In the genomic region with DNA sequence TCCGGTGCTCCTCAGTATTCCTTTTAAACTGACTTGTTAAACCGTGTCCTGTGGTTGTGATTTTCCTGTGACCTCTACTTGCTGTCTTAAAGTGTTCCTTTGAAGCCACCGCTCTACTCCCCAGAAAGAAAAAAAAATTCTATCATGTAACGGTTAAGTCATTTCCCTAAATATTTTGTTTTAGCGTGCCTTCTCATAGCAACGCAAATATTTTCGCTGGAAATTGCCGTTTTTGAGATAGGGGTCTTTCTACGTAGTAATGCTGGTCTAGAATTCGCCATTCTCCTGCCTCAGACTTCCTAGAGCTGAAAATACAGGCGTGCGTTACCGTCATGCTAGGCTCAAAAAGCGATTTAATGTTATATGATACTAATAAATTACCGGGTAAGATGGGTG, we compare ENCODE assay signal across 8 mouse cellular contexts. TPM values are rescaled to one million over a fixed set of nuclear protein-coding genes. Genes with fewer than 3 reads are reported as not detected.
A peak's percentile ranks its signal among the peaks of the same experiment; 100 is the strongest.
DNase-seq lines count a peak whose midpoint lies in the region; ATAC-seq lines count a peak whose summit lies in the region.

No protein-coding gene starts in this region.

- H3K27ac ChIP-seq in kidney, embryonic 15.5 days = 0 out of 2 replicates have a peak overlapping the region, but pooled peaks have one; percentile 100
- H3K27ac ChIP-seq in brown adipose tissue, adult 24 weeks (replicated peaks; ENCODE audit: low read depth, low read length) = no peak overlapping the region
- H3K27ac ChIP-seq in hindbrain, embryonic 11.5 days (ENCODE audit: low read depth, low read length) = no peak overlapping the region
- peak overlapping the region; percentile 99; the same call in 1 of the 2 replicates for H3K27ac ChIP-seq in midbrain, embryonic 12.5 days (replicated peaks)

- H3K9ac ChIP-seq in kidney, embryonic 15.5 days = peak overlapping the region; percentile 91
- peak overlapping the region; percentile 89; the same call in 1 of the 2 replicates for H3K9ac ChIP-seq in hindbrain, embryonic 11.5 days (ENCODE audit: low read depth, low read length)
- peak overlapping the region; percentile 90 for H3K9ac ChIP-seq in midbrain, embryonic 12.5 days (replicated peaks)

- 3% methylated on average over 15 of the region's 15 CpGs for WGBS in kidney, embryonic 15.5 days
- WGBS in hindbrain, embryonic 11.5 days = 7% methylated on average over 15 of the region's 15 CpGs
- WGBS in midbrain, embryonic 12.5 days = 5% methylated on average over 15 of the region's 15 CpGs

- H3K9me3 ChIP-seq in kidney, embryonic 15.5 days (replicated peaks) = peaks cover 3% of the 10 kb centered on the region
- no peaks in the 10 kb centered on the region for H3K9me3 ChIP-seq in hindbrain, embryonic 11.5 days (ENCODE audit: control insufficient read depth, low read length)
- H3K9me3 ChIP-seq in midbrain, embryonic 12.5 days = 0 out of 2 replicates have a peak, but pooled peaks cover 3% of the 10 kb centered on the region

- H3K4me1 ChIP-seq in kidney, embryonic 15.5 days = peaks cover 6% of the 10 kb centered on the region
- H3K4me1 ChIP-seq in brown adipose tissue, adult 24 weeks (ENCODE audit: control insufficient read depth, insufficient read depth, insufficient read length, low read length) = no peaks in the 10 kb centered on the region
- H3K4me1 ChIP-seq in hindbrain, embryonic 11.5 days (replicated peaks; ENCODE audit: control insufficient read depth, insufficient read depth, low read length) = no peaks in the 10 kb centered on the region
- peaks cover 11% of the 10 kb centered on the region for H3K4me1 ChIP-seq in midbrain, embryonic 12.5 days

- no peak for DNase-seq in kidney, adult 9 months
- no peak for DNase-seq in hindbrain, embryonic 11.5 days (ENCODE audit: low spot score)
- DNase-seq in cerebellum, adult 8-10 months = no peak
- DNase-seq in right cerebral cortex, adult 18-20 months = no peak
- no peak for DNase-seq in gastrocnemius, adult 18-20 months (ENCODE audit: low spot score)

- H3K36me3 ChIP-seq in kidney, embryonic 15.5 days = no peaks in the 10 kb centered on the region
- H3K36me3 ChIP-seq in hindbrain, embryonic 11.5 days (ENCODE audit: control insufficient read depth, insufficient read depth, low read length) = no peaks in the 10 kb centered on the region
- H3K36me3 ChIP-seq in midbrain, embryonic 12.5 days = no peaks in the 10 kb centered on the region

- H3K27me3 ChIP-seq in kidney, embryonic 15.5 days = no peaks in the 10 kb centered on the region
- peaks cover 4% of the 10 kb centered on the region; the same call in 1 of the 2 replicates for H3K27me3 ChIP-seq in hindbrain, embryonic 11.5 days (ENCODE audit: control insufficient read depth, insufficient read depth, low read length)
- H3K27me3 ChIP-seq in midbrain, embryonic 12.5 days = peaks cover 7% of the 10 kb centered on the region

- peak overlapping the region; percentile 83 for H3K4me2 ChIP-seq in kidney, embryonic 15.5 days
- peak overlapping the region; percentile 60 for H3K4me2 ChIP-seq in hindbrain, embryonic 11.5 days (replicated peaks; ENCODE audit: low read depth, low read length)
- peak overlapping the region; percentile 69 for H3K4me2 ChIP-seq in midbrain, embryonic 12.5 days (replicated peaks)

- no peak for ATAC-seq in kidney, embryonic 15.5 days (replicated peaks; ENCODE audit: low FRiP score)
- ATAC-seq in hindbrain, embryonic 11.5 days (ENCODE audit: low FRiP score) = no peak; the same call in 1 of the 2 replicates
- ATAC-seq in midbrain, embryonic 12.5 days (ENCODE audit: low FRiP score, low read depth) = 0 out of 2 replicates have a peak, but pooled peaks have one; percentile 6

- H3K4me3 ChIP-seq in kidney, embryonic 15.5 days (replicated peaks) = peak overlapping the region; percentile 86
- H3K4me3 ChIP-seq in brown adipose tissue, adult 24 weeks (ENCODE audit: insufficient read depth, low read depth, low read length) = peak overlapping the region; percentile 78
- H3K4me3 ChIP-seq in hindbrain, embryonic 11.5 days (ENCODE audit: low read depth, low read length) = peak overlapping the region; percentile 92
- H3K4me3 ChIP-seq in midbrain, embryonic 12.5 days = peak overlapping the region; percentile 89

RNA-seq across cellular contexts. Expression of gene Kpna1, which starts 4.0 kb away (rescaled TPM):
- 36.8 and 38.8 TPM in 2 replicates for polyA plus RNA-seq in kidney, embryonic 15.5 days (2015; fragmentation: Nextera tagmentation; extraction: Ambion mirVana)
- 20.4 and 28.2 TPM in 2 replicates for polyA plus RNA-seq in brown adipose tissue, adult 24 weeks (2012; ENCODE audit: insufficient read depth, insufficient read length, missing spikeins)
- 82.4 and 96.6 TPM in 2 replicates for polyA plus RNA-seq in hindbrain, embryonic 11.5 days (2014; fragmentation: Nextera tagmentation; extraction: Ambion mirVana)
- 82.8 and 91.4 TPM in 2 replicates for polyA plus RNA-seq in midbrain, embryonic 12.5 days (2016; fragmentation: Nextera tagmentation; extraction: Ambion mirVana)
- total RNA-seq in gastrocnemius, adult 18-20 months (2021) = 100 to 1,000 TPM; 188 to 197 TPM

RNA-seq across cellular contexts. Expression of gene Dtx3l, which starts 43.6 kb away (rescaled TPM):
- 3.3 and 3.4 TPM in 2 replicates for polyA plus RNA-seq in kidney, embryonic 15.5 days (2015; fragmentation: Nextera tagmentation; extraction: Ambion mirVana)
- polyA plus RNA-seq in brown adipose tissue, adult 24 weeks (2012; ENCODE audit: insufficient read depth, insufficient read length, missing spikeins) = 6.1 and 6.3 TPM in 2 replicates
- 2.2 and 2.5 TPM in 2 replicates for polyA plus RNA-seq in hindbrain, embryonic 11.5 days (2014; fragmentation: Nextera tagmentation; extraction: Ambion mirVana)
- polyA plus RNA-seq in midbrain, embryonic 12.5 days (2016; fragmentation: Nextera tagmentation; extraction: Ambion mirVana) = 2.3 and 3.0 TPM in 2 replicates
- total RNA-seq in gastrocnemius, adult 18-20 months (2021) = 1 to 10 TPM; 4.3 to 5.1 TPM

RNA-seq across cellular contexts. Expression of gene Parp9, which starts 44.2 kb away (rescaled TPM):
- polyA plus RNA-seq in kidney, embryonic 15.5 days (2015; fragmentation: Nextera tagmentation; extraction: Ambion mirVana) = 4.5 and 5.5 TPM in 2 replicates
- 11.6 and 15.7 TPM in 2 replicates for polyA plus RNA-seq in brown adipose tissue, adult 24 weeks (2012; ENCODE audit: insufficient read depth, insufficient read length, missing spikeins)
- polyA plus RNA-seq in hindbrain, embryonic 11.5 days (2014; fragmentation: Nextera tagmentation; extraction: Ambion mirVana) = 2.0 and 2.7 TPM in 2 replicates
- polyA plus RNA-seq in midbrain, embryonic 12.5 days (2016; fragmentation: Nextera tagmentation; extraction: Ambion mirVana) = 2.2 TPM in 2 replicates
- 1 to 10 TPM; 3.1 to 5.0 TPM for total RNA-seq in gastrocnemius, adult 18-20 months (2021)

RNA-seq across cellular contexts. Expression of gene Wdr5b, which starts 58.5 kb away (rescaled TPM):
- 8.9 and 9.9 TPM in 2 replicates for polyA plus RNA-seq in kidney, embryonic 15.5 days (2015; fragmentation: Nextera tagmentation; extraction: Ambion mirVana)
- 3.3 and 4.1 TPM in 2 replicates for polyA plus RNA-seq in brown adipose tissue, adult 24 weeks (2012; ENCODE audit: insufficient read depth, insufficient read length, missing spikeins)
- 12.2 and 14.2 TPM in 2 replicates for polyA plus RNA-seq in hindbrain, embryonic 11.5 days (2014; fragmentation: Nextera tagmentation; extraction: Ambion mirVana)
- polyA plus RNA-seq in midbrain, embryonic 12.5 days (2016; fragmentation: Nextera tagmentation; extraction: Ambion mirVana) = 12.5 and 13.2 TPM in 2 replicates
- total RNA-seq in gastrocnemius, adult 18-20 months (2021) = 1 to 10 TPM; 2.2 to 2.4 TPM

Comparison
In these comparisons a context has a peak if more than half of its experiments do, and no peak if none do; other contexts are left out.
1. H3K27ac ChIP-seq: peak in kidney, embryonic 15.5 days (single experiment) and midbrain, embryonic 12.5 days (single experiment); none in brown adipose tissue, adult 24 weeks (single experiment) and hindbrain, embryonic 11.5 days (single experiment).
2. Peak in every context shown above with its lines, with median percentiles within 50 percentile points of each other: H3K4me2 ChIP-seq, H3K4me3 ChIP-seq and H3K9ac ChIP-seq.